In the genomic region with DNA sequence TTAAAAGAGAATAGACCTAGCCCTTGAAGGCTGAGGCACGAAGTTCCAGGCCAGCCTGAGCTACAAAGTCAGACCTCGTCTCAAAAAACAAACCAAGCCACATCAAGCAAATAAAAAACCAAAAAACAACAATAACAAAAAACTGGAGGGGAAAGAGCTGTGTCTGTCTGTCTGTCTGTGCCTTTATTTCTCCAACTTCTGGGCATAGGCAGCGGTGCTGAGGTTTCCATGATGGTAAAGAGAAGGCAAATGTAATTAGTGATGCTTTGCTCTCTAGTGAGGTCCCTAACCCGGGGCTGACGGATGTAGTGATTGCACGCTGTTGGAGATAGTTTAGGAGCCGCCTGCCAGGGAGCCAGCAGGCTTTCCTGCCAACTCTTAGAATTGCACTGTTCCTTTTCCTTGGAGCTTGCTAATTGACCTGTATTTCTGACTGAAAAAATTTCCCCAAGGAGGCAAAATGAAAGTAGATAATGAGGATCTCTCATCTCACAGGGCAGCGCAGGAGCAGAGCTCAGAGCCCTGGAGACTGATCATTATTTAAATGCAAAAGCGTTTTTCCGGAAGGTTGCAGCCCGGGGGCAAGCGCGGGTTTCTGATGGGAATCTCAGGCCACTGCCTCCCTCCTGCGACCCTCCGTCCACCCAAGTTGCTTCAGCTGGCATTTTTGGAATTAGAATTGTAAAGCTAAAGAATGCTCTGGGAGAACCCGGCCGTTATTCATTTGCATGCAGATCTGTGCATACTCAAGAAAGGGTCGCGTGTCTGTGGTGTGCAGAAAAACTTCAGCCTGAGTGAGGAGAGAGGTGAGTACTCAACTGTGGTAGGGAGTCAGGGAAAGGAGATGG, we compare ENCODE assay signal across 9 mouse cellular contexts. TPM values are rescaled to one million over a fixed set of nuclear protein-coding genes. Genes with fewer than 3 reads are reported as not detected.
A peak's percentile ranks its signal among the peaks of the same experiment; 100 is the strongest.
DNase-seq lines count a peak whose midpoint lies in the region; ATAC-seq and TF ChIP-seq lines count a peak whose summit lies in the region.
"Had no signal": no experiment of that assay in that cellular context is flagged by ENCODE, and none has a peak within 500 bp of the region (broad histone marks: within the 10 kb centered on the region; RNA-seq: fewer than 3 reads in every experiment).

No protein-coding gene starts in this region.

- H3K27me3 ChIP-seq in cerebellum, adult 2 months (ENCODE audit: control insufficient read depth, insufficient read depth, low read length) = no peaks in the 10 kb centered on the region
- no peaks in the 10 kb centered on the region for H3K27me3 ChIP-seq in liver, embryonic 15.5 days
- no peaks in the 10 kb centered on the region for H3K27me3 ChIP-seq in thymus, adult 2 months (ENCODE audit: control insufficient read depth, insufficient read depth, low read length)

- ATAC-seq in liver, embryonic 15.5 days (ENCODE audit: insufficient read depth) = no peak
- no peak for ATAC-seq in granulocyte monocyte progenitor cell, adult 5-6 weeks (replicated peaks; ENCODE audit: poor library complexity, severe bottlenecking)

- peak overlapping the region; percentile 50 for H3K4me2 ChIP-seq in liver, embryonic 15.5 days

- DNase-seq in cerebellum, adult 2 months = peak in 1 of 2 experiments; percentile 18
- no peak for DNase-seq in cerebellum, postnatal 14 days
- peak; percentile 12 for DNase-seq in right cerebral cortex, postnatal 4 days
- no peak for DNase-seq in right cerebral cortex, postnatal 36 days (ENCODE audit: low spot score in 2 of 2)
- DNase-seq in thymus, postnatal 10 days (ENCODE audit: low spot score in 2 of 2) = no peak
- no peak for DNase-seq in thymus, adult 2 months

- 0 out of 2 replicates have a peak, but pooled peaks cover 2% of the 10 kb centered on the region for H3K4me1 ChIP-seq in cerebellum, adult 2 months (ENCODE audit: control insufficient read depth, insufficient read depth, low read length)
- peaks cover 4% of the 10 kb centered on the region; the same call in 1 of the 2 replicates for H3K4me1 ChIP-seq in liver, embryonic 15.5 days (replicated peaks)
- H3K4me1 ChIP-seq in thymus, adult 2 months (replicated peaks; ENCODE audit: control insufficient read depth, insufficient read depth, low read length) = peaks cover 2% of the 10 kb centered on the region; the same call in 1 of the 2 replicates

- no peaks in the 10 kb centered on the region for H3K36me3 ChIP-seq in liver, embryonic 15.5 days (replicated peaks)
- H3K36me3 ChIP-seq in thymus, adult 2 months (ENCODE audit: control insufficient read depth, insufficient read depth, low read length) = no peaks in the 10 kb centered on the region

- no peak for TF ChIP-seq CTCF in cerebellum, adult 2 months (IDR thresholded peaks at IDR 0.05; ENCODE audit: borderline replicate concordance, insufficient read depth, low read depth, low read length)
- TF ChIP-seq CTCF in thymus, adult 2 months (IDR thresholded peaks at IDR 0.05; ENCODE audit: borderline replicate concordance, control insufficient read depth, extremely low read depth, insufficient read depth, low read length, poor library complexity) = no peak

- H3K9ac ChIP-seq in liver, embryonic 15.5 days = no peak overlapping the region

- peak overlapping the region; percentile 24 for H3K4me3 ChIP-seq in cerebellum, adult 2 months (replicated peaks; ENCODE audit: insufficient read depth, low read depth, low read length)
- 0 out of 2 replicates have a peak overlapping the region, but pooled peaks have one; percentile 1 for H3K4me3 ChIP-seq in liver, embryonic 15.5 days (replicated peaks)
- no peak overlapping the region for H3K4me3 ChIP-seq in thymus, adult 2 months (ENCODE audit: control insufficient read depth, insufficient read depth, low read length)
- H3K4me3 ChIP-seq: erythroblast, embryonic 14.5 days had no signal

- H3K27ac ChIP-seq in cerebellum, adult 2 months (ENCODE audit: insufficient read depth, low read length) = no peak overlapping the region
- H3K27ac ChIP-seq in liver, embryonic 15.5 days (replicated peaks) = no peak overlapping the region
- no peak overlapping the region for H3K27ac ChIP-seq in thymus, adult 2 months (ENCODE audit: control insufficient read depth, insufficient read depth, low read length)

- WGBS in cerebellum, adult 2 months = 20% methylated on average over 19 of the region's 19 CpGs
- WGBS in liver, embryonic 15.5 days (ENCODE audit: insufficient replicate concordance) = 18% methylated on average over 19 of the region's 19 CpGs
- 76% methylated on average over 19 of the region's 19 CpGs for WGBS in thymus, adult 2 months

- no peak for TF ChIP-seq POLR2A in cerebellum, adult 2 months (IDR thresholded peaks at IDR 0.05; ENCODE audit: borderline replicate concordance, insufficient read depth, low read length)
- TF ChIP-seq POLR2A in thymus, adult 2 months (IDR thresholded peaks at IDR 0.05; ENCODE audit: control insufficient read depth, extremely low read depth, insufficient read depth, low read length, poor library complexity) = no peak

- H3K9me3 ChIP-seq in liver, embryonic 15.5 days (replicated peaks) = no peaks in the 10 kb centered on the region

RNA-seq across cellular contexts. Expression of a gene that starts 14.1 kb away (rescaled TPM):
- polyA plus RNA-seq in cerebellum, adult 2 months (2012; rRNA removed) = 4.3 and 4.7 TPM in 2 replicates
- 0.09 and 0.10 TPM in 2 replicates for polyA plus RNA-seq in liver, embryonic 15.5 days (2015; fragmentation: Nextera tagmentation; extraction: Ambion mirVana)
- 5.5 and 5.8 TPM in 2 replicates for polyA plus RNA-seq in thymus, adult 2 months (2012; rRNA removed)
- 0.30 and 0.83 TPM in 2 replicates for total RNA-seq in granulocyte monocyte progenitor cell, adult 5-6 weeks (2014; fragmentation: Nextera tagmentation)
- 0.26 and 0.88 TPM in 2 replicates for total RNA-seq in granulocyte monocyte progenitor cell, adult 5-6 weeks (2017)
- polyA plus RNA-seq: erythroblast, embryonic 14.5 days had no signal

RNA-seq across cellular contexts. Expression of a gene that starts 49.1 kb away (rescaled TPM):
- polyA plus RNA-seq in cerebellum, adult 2 months (2012; rRNA removed) = 24.5 and 26.1 TPM in 2 replicates
- polyA plus RNA-seq in liver, embryonic 15.5 days (2015; fragmentation: Nextera tagmentation; extraction: Ambion mirVana) = 12.1 and 12.5 TPM in 2 replicates
- polyA plus RNA-seq in thymus, adult 2 months (2012; rRNA removed) = 17.7 and 25.9 TPM in 2 replicates
- total RNA-seq in granulocyte monocyte progenitor cell, adult 5-6 weeks (2014; fragmentation: Nextera tagmentation) = 49.3 and 60.3 TPM in 2 replicates
- total RNA-seq in granulocyte monocyte progenitor cell, adult 5-6 weeks (2017) = 64.4 and 64.8 TPM in 2 replicates

RNA-seq across cellular contexts. Expression of a gene that starts 51.4 kb away (rescaled TPM):
- 148 and 162 TPM in 2 replicates for polyA plus RNA-seq in cerebellum, adult 2 months (2012; rRNA removed)
- polyA plus RNA-seq in liver, embryonic 15.5 days (2015; fragmentation: Nextera tagmentation; extraction: Ambion mirVana) = 166 and 167 TPM in 2 replicates
- 13.3 and 13.9 TPM in 2 replicates for polyA plus RNA-seq in thymus, adult 2 months (2012; rRNA removed)
- 18.3 and 21.5 TPM in 2 replicates for total RNA-seq in granulocyte monocyte progenitor cell, adult 5-6 weeks (2014; fragmentation: Nextera tagmentation)
- total RNA-seq in granulocyte monocyte progenitor cell, adult 5-6 weeks (2017) = 32.9 and 35.5 TPM in 2 replicates

Comparison
In these comparisons a context has a peak if more than half of its experiments do, and no peak if none do; other contexts are left out.
1. RNA of a gene that starts 51.4 kb away (polyA plus RNA-seq): 166 to 167 TPM in liver, embryonic 15.5 days and 148 to 162 TPM in cerebellum, adult 2 months; 13.3 to 13.9 TPM in thymus, adult 2 months; every median in the first group is over 10 times any median in the second.